Mouse (Mus musculus) heart, embryonic 16.5 days (tissue): ENCODE measurements around the gene Zbed6. TPM values are rescaled to one million over a fixed set of nuclear protein-coding genes. Genes with fewer than 3 reads are reported as not detected.

Experiments used
- ATAC-seq: fragments of 200-750 bp; cut with Nextera tagmentation; replicated peaks from 2 replicates; pipeline ENCODE4 v1.8.0; 2017; ENCODE audit warnings: moderate number of reproducible peaks; ENCODE audit not compliant: insufficient read depth, low FRiP score; ENCODE audit errors: extremely low read depth
- H3K27ac ChIP-seq: fragments of 300-500 bp; sonication (generic); 2 replicates; pipeline ENCODE4 v1.5.1; 2014; ENCODE audit warnings: mild to moderate bottlenecking, low read length, control low read depth, moderate library complexity
- H3K27me3 ChIP-seq: fragments of 300-500 bp; sonication (generic); 2 replicates; pipeline ENCODE4 v1.6.1; 2014; ENCODE audit warnings: low read length, mixed read lengths; ENCODE audit not compliant: control insufficient read depth, insufficient read depth
- H3K36me3 ChIP-seq: fragments of 300-500 bp; sonication (generic); 2 replicates; pipeline ENCODE4 v1.6.1; 2014; ENCODE audit not compliant: control insufficient read depth, insufficient read depth
- H3K4me1 ChIP-seq: fragments of 300-500 bp; sonication (generic); 2 replicates; pipeline ENCODE4 v1.6.1; 2014; ENCODE audit warnings: low read length, mixed read lengths; ENCODE audit not compliant: control insufficient read depth, insufficient read depth
- H3K4me2 ChIP-seq: fragments of 300-500 bp; sonication (generic); 2 replicates; pipeline ENCODE4 v1.6.1; 2014; ENCODE audit warnings: low read depth, mild to moderate bottlenecking, control low read depth, low read length
- H3K4me3 ChIP-seq: fragments of 300-500 bp; sonication (generic); 2 replicates; pipeline ENCODE4 v1.5.1; 2014; ENCODE audit warnings: mild to moderate bottlenecking, control low read depth, low read length
- H3K9ac ChIP-seq: fragments of 300-500 bp; sonication (generic); 2 replicates; pipeline ENCODE4 v1.6.1; 2014; ENCODE audit warnings: low read length, control low read depth
- H3K9me3 ChIP-seq: fragments of 300-500 bp; sonication (generic); replicated peaks from 2 replicates; pipeline ENCODE4 v1.6.1; 2016; ENCODE audit warnings: low read length; ENCODE audit not compliant: control insufficient read depth
- WGBS: fragments of 180-500 bp; shearing (Covaris S2); extraction: QIAGEN DNeasy Blood & Tissue Kit; methylation state at CpG from one replicate; pipeline ENCODE4 v1.1.7; 2014; 5-methylcytosine and 5-hydroxymethylcytosine counted together
- polyA plus RNA-seq: library from polyadenylated mRNA; unstranded; fragments of >200 nt; fragmentation: Nextera tagmentation; extraction: Ambion mirVana; gene quantifications from 2 replicates; pipeline ENCODE4 v1.2.1, GENCODE M21; 2015

Zbed6 gene
- polyA plus RNA-seq, 1 experiment from 2014 or later: not detected

GRCm38 (mm10) chr1:133611436-133611835, 49.2 kb downstream of the Zbed6 start:
- no peak overlapping the region for H3K4me3 ChIP-seq
- ATAC-seq: no peak
- peaks cover 35% of the 10 kb centered on the region for H3K36me3 ChIP-seq
- 82% methylated on average over 1 of the region's 1 CpGs for WGBS
- no peak overlapping the region for H3K4me2 ChIP-seq
- H3K27me3 ChIP-seq: no peaks in the 10 kb centered on the region
- H3K4me1 ChIP-seq: peaks cover 10% of the 10 kb centered on the region
- H3K9me3 ChIP-seq: no peaks in the 10 kb centered on the region
- no peak overlapping the region for H3K9ac ChIP-seq
- no peak overlapping the region for H3K27ac ChIP-seq

GRCm38 (mm10) chr1:133610601-133611000, 50.1 kb downstream of the Zbed6 start:
- no peak for ATAC-seq
- H3K36me3 ChIP-seq: peaks cover 41% of the 10 kb centered on the region
- peak overlapping the region; percentile 46; the same call in 1 of the 2 replicates for H3K4me2 ChIP-seq
- peaks cover 10% of the 10 kb centered on the region for H3K4me1 ChIP-seq
- 49% methylated on average over 6 of the region's 6 CpGs for WGBS
- no peaks in the 10 kb centered on the region for H3K27me3 ChIP-seq
- no peaks in the 10 kb centered on the region for H3K9me3 ChIP-seq
- no peak overlapping the region for H3K27ac ChIP-seq
- H3K9ac ChIP-seq: 0 out of 2 replicates have a peak overlapping the region, but pooled peaks have one; percentile 42
- H3K4me3 ChIP-seq: peak overlapping the region; percentile 96; the same call in 1 of the 2 replicates

- Histone ChIP-seq H3K36me3 (peaks cover 48% of the 10 kb centered on the region), H3K9ac (peak within 1 kb of the TSS; percentile 97), H3K9me3 (no peaks in the 10 kb centered on the region), H3K27me3 (no peaks in the 10 kb centered on the region), H3K27ac (peak within 1 kb of the TSS; percentile 91), H3K4me2 (peak within 1 kb of the TSS; percentile 73), H3K4me3 (peak within 1 kb of the TSS; percentile 96), H3K4me1 (peaks cover 10% of the 10 kb centered on the region)
- WGBS: under 1% methylated on average over 73 of the region's 73 CpGs
- ATAC-seq: peak; percentile 96
Observed at GRCm38 (mm10) chr1:133609771-133610502, 50.7 kb downstream of the Zbed6 start, which contains the start of gene Snrpe. Gene Snrpe (minus strand): TSS chr1:133610291.

Other genes with a start within 250 kb of the Zbed6 start
- gene Sox13, start 236.5 kb downstream of the Zbed6 start, polyA plus RNA-seq: 4.3 and 5.8 TPM in 2 replicates
- 356 and 367 TPM in 2 replicates for gene Snrpe, start 50.6 kb downstream of the Zbed6 start, polyA plus RNA-seq
- gene Gm38394, start 433 bp upstream of the Zbed6 start, polyA plus RNA-seq: 3.5 TPM in 2 replicates
- 1.2 and 3.2 TPM in 2 replicates for gene Lax1, start 29.2 kb upstream of the Zbed6 start, polyA plus RNA-seq
- gene Atp2b4, start 140.2 kb upstream of the Zbed6 start, polyA plus RNA-seq: 10.3 and 11.0 TPM in 2 replicates
- gene Optc, start 247.1 kb upstream of the Zbed6 start, polyA plus RNA-seq: 0.28 and 0.36 TPM in 2 replicates